Mouse (Mus musculus): Measurements from ENCODE around the gene Bsn.

The Bsn gene

GRCm38 (mm10) chr9:108056361-108057261 is 133.6 kb downstream of the Bsn start:
- no peak for DNase-seq (ENCODE audit: extremely low read depth, low read depth)

GRCm38 (mm10) chr9:108055661-108056237 is 134.4 kb downstream of the Bsn start:
- no peak for DNase-seq (ENCODE audit: extremely low read depth, low read depth)

- DNase-seq (ENCODE audit: extremely low read depth, low read depth) = no peak
Measured at GRCm38 (mm10) chr9:108055061-108055460, 135.1 kb downstream of the Bsn start.

GRCm38 (mm10) chr9:108054331-108055040 is 135.7 kb downstream of the Bsn start:
- no peak for DNase-seq (ENCODE audit: extremely low read depth, low read depth)

GRCm38 (mm10) chr9:108053665-108054225 is 136.4 kb downstream of the Bsn start:
- DNase-seq (ENCODE audit: extremely low read depth, low read depth) = no peak

GRCm38 (mm10) chr9:108052885-108053664 is 137.1 kb downstream of the Bsn start, which contains the start of gene Amigo3:
TSS of gene Amigo3 (plus strand) at chr9:108053159.
- peak; percentile 91 for DNase-seq (ENCODE audit: extremely low read depth, low read depth)

- no peak for DNase-seq (ENCODE audit: extremely low read depth, low read depth)
Measured at GRCm38 (mm10) chr9:108052411-108052810, 137.8 kb downstream of the Bsn start.

- no peak for DNase-seq (ENCODE audit: extremely low read depth, low read depth)
Measured at GRCm38 (mm10) chr9:108051931-108052220, 138.3 kb downstream of the Bsn start.

- no peak for DNase-seq (ENCODE audit: extremely low read depth, low read depth)
Measured at GRCm38 (mm10) chr9:108051184-108051930, 138.8 kb downstream of the Bsn start.

- DNase-seq (ENCODE audit: extremely low read depth, low read depth) = peak; percentile 19
Measured at GRCm38 (mm10) chr9:108049561-108050251, 140.5 kb downstream of the Bsn start.

GRCm38 (mm10) chr9:108049016-108049455 is 141.1 kb downstream of the Bsn start, which contains the start of gene Gmppb:
TSS of gene Gmppb (plus strand) at chr9:108049242.
- peak; percentile 96 for DNase-seq (ENCODE audit: extremely low read depth, low read depth)

- peak; percentile 23 for DNase-seq (ENCODE audit: extremely low read depth, low read depth)
Measured at GRCm38 (mm10) chr9:108048566-108048955, 141.6 kb downstream of the Bsn start.

- DNase-seq (ENCODE audit: extremely low read depth, low read depth) = peak; percentile 30
Measured at GRCm38 (mm10) chr9:108047601-108048565, 142.3 kb downstream of the Bsn start.

- no peak for DNase-seq (ENCODE audit: extremely low read depth, low read depth)
Measured at GRCm38 (mm10) chr9:108046582-108046981, 143.6 kb downstream of the Bsn start.

Data from MEL-GATA-1-ER (cell line).